Mouse (Mus musculus) NIH3T3 (cell line): Measurements from ENCODE around the gene Fam243.

ENCODE experiments used
- DNase-seq: peaks from one replicate; pipeline ENCODE4 v3.0.0-alpha.2; 2012; ENCODE audit warnings: low read depth

The Fam243 gene

GRCm38 (mm10) chr16:92321341-92321740 is at the start of gene Fam243:
Gene Fam243, minus strand, starts transcription at chr16:92321441.
- no peak for DNase-seq

DNA sequence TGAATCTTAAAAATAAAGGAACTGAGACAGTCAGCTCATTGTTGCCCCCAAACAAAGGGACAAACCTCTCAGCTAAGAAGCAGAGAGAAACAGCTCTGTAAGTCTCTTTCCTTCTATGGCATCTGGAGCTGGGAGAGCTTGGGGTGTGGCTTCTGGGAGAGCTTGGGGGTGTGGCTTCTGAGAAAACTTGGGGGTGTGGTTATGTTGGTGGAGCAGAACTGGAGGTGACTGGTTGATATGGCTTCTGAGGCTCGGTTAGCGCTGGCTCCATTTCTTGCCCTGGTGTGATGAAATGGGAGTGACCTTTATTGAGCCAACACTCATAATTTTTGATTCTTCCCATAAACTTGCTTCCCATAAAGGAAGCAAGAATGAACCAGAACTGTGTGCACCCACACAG is 48.0 kb upstream of the Fam243 start:
- peak; percentile 50 for DNase-seq

GRCm38 (mm10) chr16:92365477-92365876 is 44.2 kb upstream of the Fam243 start:
- DNase-seq = peak; percentile 17

- no peak for DNase-seq
Measured at GRCm38 (mm10) chr16:92360711-92361110, 39.5 kb upstream of the Fam243 start.

DNA sequence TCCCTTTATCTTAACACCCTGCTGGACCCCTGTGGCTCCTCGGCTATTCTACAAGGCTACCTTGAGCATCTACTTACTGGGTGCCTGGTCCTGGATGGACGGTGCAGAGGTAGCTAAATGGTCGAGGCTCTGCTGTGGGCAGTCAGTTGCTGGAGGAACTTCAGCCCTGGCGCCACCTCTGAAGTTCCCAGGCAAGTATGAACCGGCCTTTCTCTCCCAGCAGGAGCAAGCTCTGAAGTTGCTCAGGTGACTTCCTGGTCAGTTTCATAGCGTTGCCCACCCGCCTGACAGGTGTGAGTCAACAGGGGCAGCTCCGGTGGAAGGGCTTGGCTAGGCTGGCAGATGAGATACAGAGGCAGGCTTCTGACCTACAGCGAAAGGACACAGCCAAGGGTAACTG is 38.0 kb upstream of the Fam243 start, which contains the start of gene Kcne1:
TSS of gene Kcne1 (minus strand) at position 240 of the 400 bp plus-strand sequence.
- DNase-seq = no peak

DNA sequence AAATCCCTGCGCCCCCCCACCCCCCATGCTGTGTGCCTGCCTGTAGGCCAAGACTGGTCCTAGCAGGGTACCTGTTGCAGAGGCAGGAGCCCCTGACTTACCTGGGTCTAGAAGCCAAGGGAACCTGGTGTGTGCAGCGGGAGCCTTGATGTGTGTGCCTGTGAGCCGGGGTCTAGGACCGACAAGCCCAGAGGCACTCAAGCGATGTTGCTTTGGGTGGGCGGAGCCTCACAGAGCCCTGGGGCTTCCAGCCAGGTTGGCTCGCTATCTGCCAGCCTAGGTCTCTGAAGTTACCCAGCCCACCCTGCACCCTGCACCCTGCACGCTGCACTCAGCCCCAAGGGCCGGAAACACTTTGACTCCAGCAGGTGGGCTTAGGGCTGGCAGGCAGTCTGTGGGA is 37.5 kb upstream of the Fam243 start:
- no peak for DNase-seq

DNA sequence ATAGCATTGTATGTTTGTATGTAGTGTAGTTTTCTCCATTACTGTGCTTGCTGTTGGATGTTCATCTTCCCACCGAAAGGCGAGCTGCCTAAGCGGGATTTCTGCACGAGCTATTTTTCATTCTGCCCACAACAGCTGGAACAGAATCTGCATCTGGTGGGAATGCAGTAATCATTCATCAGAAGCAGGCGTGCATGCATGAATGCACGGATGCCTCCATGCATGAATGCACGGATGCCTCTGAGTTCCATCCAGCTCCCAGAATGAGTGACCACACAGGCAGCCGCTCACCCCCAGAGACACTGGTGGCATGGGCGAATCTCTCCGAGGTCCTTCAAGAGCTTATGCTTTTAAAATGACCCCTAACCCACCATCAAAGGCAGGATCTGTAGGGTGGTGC is 36.3 kb upstream of the Fam243 start:
- no peak for DNase-seq

GRCm38 (mm10) chr16:92357023-92357422 is 35.8 kb upstream of the Fam243 start:
- DNase-seq = no peak

GRCm38 (mm10) chr16:92355982-92356381 is 34.7 kb upstream of the Fam243 start:
- DNase-seq = no peak

DNA sequence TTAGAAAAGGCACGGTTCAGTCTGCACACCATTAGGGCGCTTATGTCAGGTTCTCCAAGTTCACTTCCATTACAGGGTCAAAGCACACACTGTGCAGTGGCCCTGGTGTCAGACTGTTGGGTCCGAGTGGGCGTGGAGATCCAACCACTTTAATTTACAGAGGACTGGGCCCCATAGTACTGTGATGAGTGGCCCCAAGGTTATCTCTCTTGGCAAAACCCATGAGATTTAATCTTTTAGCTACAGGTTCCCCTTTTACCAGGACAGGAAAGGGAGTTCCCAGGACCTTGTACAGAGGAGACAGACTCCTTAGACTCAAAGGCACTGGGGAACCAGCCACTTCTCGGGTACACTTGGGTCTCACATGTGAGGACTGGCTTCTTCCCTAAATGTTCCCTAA is 34.1 kb upstream of the Fam243 start:
- DNase-seq = no peak

GRCm38 (mm10) chr16:92353897-92354296 is 32.7 kb upstream of the Fam243 start:
- peak; percentile 3 for DNase-seq

DNA sequence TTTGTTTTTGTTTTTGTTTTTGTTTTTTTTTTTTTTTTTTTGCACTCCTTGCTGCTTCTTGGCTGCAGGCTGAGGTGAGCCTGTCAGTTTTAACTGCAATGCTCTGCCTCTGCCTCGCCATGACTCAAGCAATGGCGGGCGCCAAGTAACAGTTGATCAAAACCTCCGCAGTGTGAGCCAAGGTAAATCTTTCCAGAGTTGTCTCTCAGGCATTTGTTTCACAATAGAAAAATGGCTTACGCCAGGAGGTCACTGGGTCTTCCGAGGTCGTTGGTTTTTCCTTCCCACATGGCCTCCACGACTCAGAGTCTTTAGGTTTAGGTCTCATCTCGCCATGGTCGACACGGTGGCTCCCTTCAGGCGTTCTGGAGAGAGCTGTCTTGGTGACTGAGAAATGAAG is 32.1 kb upstream of the Fam243 start:
- DNase-seq = peak; percentile 32

DNA sequence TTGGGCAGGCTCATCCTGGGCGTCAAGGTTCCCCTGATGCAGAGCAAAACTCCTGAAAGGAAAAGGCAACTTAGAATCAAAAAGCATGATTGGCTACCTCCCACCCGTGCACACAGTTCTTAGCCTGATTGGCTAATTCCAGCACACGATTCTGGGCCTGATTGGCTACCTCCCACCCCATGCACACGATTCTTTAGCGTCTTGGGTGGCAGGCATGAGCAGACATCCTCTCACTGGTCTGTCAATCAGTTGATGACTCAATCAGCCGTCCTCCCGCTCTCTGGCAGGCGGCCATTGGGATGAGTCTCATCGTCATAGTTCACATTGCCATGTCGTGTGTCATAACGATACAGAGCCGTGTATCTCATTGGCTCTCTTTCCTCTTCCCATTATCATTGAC is 27.7 kb upstream of the Fam243 start:
- peak; percentile 8 for DNase-seq

DNA sequence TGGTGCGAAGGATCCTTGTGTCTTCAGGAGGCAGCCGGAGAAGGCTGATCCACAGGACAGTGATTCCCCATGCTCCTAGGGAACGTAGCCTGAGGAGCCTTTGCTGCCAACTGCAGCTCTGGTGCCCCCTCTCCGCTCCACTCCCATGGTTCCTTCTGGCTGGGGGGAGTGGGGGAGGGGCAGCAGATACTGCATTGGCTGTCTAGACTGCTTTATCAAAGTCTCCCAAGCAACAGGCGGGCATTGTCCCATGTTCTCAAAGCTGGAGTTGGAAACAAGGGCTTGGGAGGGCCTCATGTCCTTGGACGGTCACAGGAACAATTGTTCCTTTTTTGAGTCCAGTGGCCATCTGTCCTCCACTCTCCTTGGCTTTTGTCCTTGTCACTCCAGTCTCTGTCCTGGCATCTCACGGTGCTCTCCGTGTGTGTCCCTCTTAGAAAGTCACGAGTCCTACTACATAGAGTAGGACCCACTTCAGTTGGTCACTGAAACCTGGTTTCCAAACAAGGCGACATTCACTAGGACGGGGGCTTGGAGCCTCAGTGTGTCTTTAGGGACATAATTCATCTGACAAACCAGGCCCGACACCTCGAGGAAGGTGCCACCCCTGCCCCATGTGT is 25.2 kb upstream of the Fam243 start:
- DNase-seq = no peak

DNA sequence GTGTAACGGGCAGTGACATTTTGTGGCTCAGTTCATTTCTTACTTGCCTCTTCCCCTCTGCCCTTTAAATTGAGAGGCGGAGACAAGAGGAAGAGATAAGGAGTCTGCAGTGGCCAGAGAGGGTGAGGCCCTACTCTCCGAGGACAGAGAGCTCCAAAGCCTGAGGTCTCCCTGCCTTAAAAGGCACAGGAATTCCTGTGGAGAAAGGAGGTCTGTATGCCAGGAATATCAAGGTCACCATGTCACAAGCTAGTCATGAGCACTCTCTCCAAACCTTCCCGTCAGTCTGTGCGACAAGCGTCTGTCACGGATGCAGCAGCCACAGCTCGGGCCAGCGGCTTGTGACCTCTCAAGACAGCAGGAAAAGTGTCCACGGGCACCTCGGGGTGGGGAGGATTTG is 23.9 kb upstream of the Fam243 start:
- no peak for DNase-seq

- peak; percentile 82 for DNase-seq
Measured at GRCm38 (mm10) chr16:92340612-92341511, 19.6 kb upstream of the Fam243 start.

DNA sequence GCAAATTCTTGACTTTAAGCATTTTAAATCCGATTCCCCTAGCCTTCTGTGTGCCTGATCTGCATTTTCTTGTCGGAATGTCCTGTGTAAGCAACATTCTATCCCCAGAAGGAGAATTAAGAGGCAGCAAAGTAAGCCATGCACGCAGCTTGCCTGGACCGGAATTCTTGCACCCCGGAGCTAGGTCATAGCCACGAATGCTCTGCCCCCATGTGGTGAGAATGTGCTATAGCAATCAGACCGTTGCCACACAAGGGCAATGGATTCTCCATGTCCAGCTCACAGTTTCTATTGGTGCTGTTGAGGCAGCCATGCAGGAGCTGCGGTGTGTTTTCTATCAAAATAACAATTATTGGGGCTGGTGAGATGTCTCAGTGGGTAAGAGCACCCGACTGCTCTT is 15.0 kb upstream of the Fam243 start:
- peak; percentile 78 for DNase-seq

GRCm38 (mm10) chr16:92334600-92334999 is 13.4 kb upstream of the Fam243 start:
- DNase-seq = peak; percentile 38

DNA sequence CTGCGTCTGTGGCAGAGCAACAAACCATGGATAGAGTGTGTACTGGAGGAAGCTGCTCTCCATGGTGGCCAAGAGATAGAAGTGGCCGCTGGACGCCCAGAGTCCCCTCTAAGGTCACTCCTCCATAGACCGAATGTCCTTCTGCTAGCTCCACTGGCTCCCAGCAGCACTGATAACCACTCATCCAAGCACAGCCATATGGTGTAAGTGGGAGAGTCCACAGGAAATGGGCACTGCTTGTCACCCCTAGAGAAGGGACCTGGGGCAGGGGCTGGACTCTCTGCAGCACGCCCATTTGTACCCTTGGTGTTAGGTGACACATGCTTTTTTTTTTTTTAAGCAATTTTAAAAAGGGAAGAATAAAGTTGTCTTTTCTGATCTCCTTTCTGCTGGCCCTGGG is 9.7 kb upstream of the Fam243 start:
- no peak for DNase-seq

GRCm38 (mm10) chr16:92327911-92328310 is 6.7 kb upstream of the Fam243 start:
- DNase-seq = no peak

DNA sequence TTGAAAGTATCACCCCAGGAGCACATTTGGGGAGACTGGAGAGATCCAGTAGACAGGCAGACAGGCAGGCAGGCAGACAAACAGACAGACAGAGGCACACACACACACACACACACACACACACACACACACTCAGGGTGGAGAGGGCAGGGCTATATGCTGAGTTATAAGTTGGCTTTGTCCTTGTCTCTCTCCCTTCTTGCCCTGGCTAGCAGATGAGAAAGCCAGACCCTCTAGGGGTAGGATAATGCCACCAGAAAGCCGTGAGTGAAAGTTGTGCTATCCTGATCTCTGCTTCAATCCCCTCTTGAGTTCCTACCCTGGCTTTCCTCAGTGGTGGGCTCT is 3.8 kb upstream of the Fam243 start:
- DNase-seq = no peak

- DNase-seq = peak; percentile 14
Measured at GRCm38 (mm10) chr16:92324309-92325061, 3.2 kb upstream of the Fam243 start.

GRCm38 (mm10) chr16:92320361-92320760 is 880 bp downstream of the Fam243 start:
- no peak for DNase-seq
